Mouse (Mus musculus) myocyte (in vitro differentiated cells): ENCODE measurements at regions not wholly inside any gene's neighbourhood (a gene's known extent, or its start where the extent isn't known, plus 50 kb on each side); places are given as distances from the start of the nearest gene placed in this dataset.

Experiments used
- H3K27me3 ChIP-seq: one replicate; pipeline ENCODE4 v1.6.1; 2011; ENCODE audit not compliant: control insufficient read depth, insufficient read depth, insufficient read length
- H3K36me3 ChIP-seq: one replicate; pipeline ENCODE4 v1.6.1; 2011; ENCODE audit not compliant: control insufficient read depth, insufficient read depth
- H3K4me2 ChIP-seq: one replicate; pipeline ENCODE4 v1.6.1; 2011; ENCODE audit warnings: low read depth, control low read depth
- H3K4me3 ChIP-seq: one replicate; pipeline ENCODE4 v1.5.1; 2011; ENCODE audit warnings: mild to moderate bottlenecking, control low read depth, moderate library complexity
- H3K79me2 ChIP-seq: one replicate; pipeline ENCODE4 v1.6.1; 2011; ENCODE audit not compliant: control insufficient read depth, insufficient read depth
- H3ac ChIP-seq: one replicate; pipeline ENCODE4 v1.6.1; 2011; ENCODE audit not compliant: control insufficient read depth, insufficient read length
- CEBPB ChIP-seq: IDR thresholded peaks from 2 replicates; pipeline ENCODE4 v1.6.1; 2011; ENCODE audit warnings: mild to moderate bottlenecking, moderate library complexity; ENCODE audit not compliant: poor library complexity, insufficient read depth, severe bottlenecking
- E2F4 ChIP-seq: IDR thresholded peaks from one replicate; pipeline ENCODE4 v1.6.1; 2011; ENCODE audit warnings: mild to moderate bottlenecking, control low read depth, moderate library complexity; ENCODE audit not compliant: insufficient read depth
- MAX ChIP-seq: IDR thresholded peaks from one replicate; pipeline ENCODE4 v1.6.1; 2011; ENCODE audit warnings: low read depth, mild to moderate bottlenecking, control low read depth
- MYOD1 ChIP-seq, 3 experiments: IDR thresholded peaks; one replicate each; pipeline ENCODE4 v1.6.1; 2011; ENCODE audit warnings: control low read depth in 2 of 3, low read depth in 2 of 3, mild to moderate bottlenecking in 2 of 3, moderate library complexity in 1 of 3; ENCODE audit not compliant: insufficient read length in 2 of 3, control insufficient read depth in 1 of 3
- MYOG ChIP-seq, 3 experiments: IDR thresholded peaks; one replicate each; pipeline ENCODE4 v1.6.1; 2011; ENCODE audit warnings: control low read depth in 2 of 3, low read depth in 2 of 3, mild to moderate bottlenecking in 2 of 3; ENCODE audit not compliant: insufficient read length in 2 of 3, control insufficient read depth in 1 of 3, insufficient read depth in 1 of 3
- POLR2A ChIP-seq: IDR thresholded peaks from one replicate; pipeline ENCODE4 v1.6.1; 2011; ENCODE audit warnings: low read depth, mild to moderate bottlenecking, control low read depth, moderate library complexity; ENCODE audit not compliant: insufficient read length
- POLR2AphosphoS2 ChIP-seq: IDR thresholded peaks from one replicate; pipeline ENCODE4 v1.6.1; 2011; ENCODE audit warnings: low read depth, control low read depth; ENCODE audit not compliant: insufficient read length
- REST ChIP-seq: IDR thresholded peaks from one replicate; pipeline ENCODE4 v1.6.1; 2011; ENCODE audit warnings: mild to moderate bottlenecking, control low read depth, moderate library complexity; ENCODE audit not compliant: insufficient read depth, insufficient read length
- SRF ChIP-seq: IDR thresholded peaks from one replicate; pipeline ENCODE4 v1.6.1; 2011; ENCODE audit warnings: low read depth; ENCODE audit not compliant: control insufficient read depth, insufficient read length
- TCF12 ChIP-seq: IDR thresholded peaks from one replicate; pipeline ENCODE4 v1.6.1; 2011; ENCODE audit warnings: mild to moderate bottlenecking, control low read depth; ENCODE audit not compliant: poor library complexity, insufficient read depth, severe bottlenecking
- TCF3 ChIP-seq: IDR thresholded peaks from one replicate; pipeline ENCODE4 v1.6.1; 2011; ENCODE audit warnings: low read depth, control low read depth; ENCODE audit not compliant: insufficient read length
- USF1 ChIP-seq: IDR thresholded peaks from one replicate; pipeline ENCODE4 v1.6.1; 2011; ENCODE audit warnings: low read depth, mild to moderate bottlenecking, control low read depth, moderate library complexity

- no peak overlapping the region for H3K4me2 ChIP-seq
Measured at GRCm38 (mm10) chr5:126973425-126973824, 268.2 kb upstream of the Tmem132c start.

GRCm38 (mm10) chr5:126974565-126974964, 267.0 kb upstream of the Tmem132c start:
- Histone ChIP-seq H3K79me2 (no peaks in the 10 kb centered on the region), H3ac (no peak overlapping the region), H3K4me3 (no peak overlapping the region), H3K4me2 (no peak overlapping the region), H3K27me3 (no peaks in the 10 kb centered on the region), H3K36me3 (no peaks in the 10 kb centered on the region)
- TF ChIP-seq POLR2AphosphoS2 (no peak), TCF12 (no peak), MYOG (IDR thresholded peaks at IDR 0.05; ENCODE audit: control insufficient read depth in 1 of 3, insufficient read depth in 1 of 3, insufficient read length in 2 of 3, low read depth in 2 of 3) (no peak), MYOD1 (IDR thresholded peaks at IDR 0.05; ENCODE audit: control insufficient read depth in 1 of 3, insufficient read length in 2 of 3, low read depth in 2 of 3) (no peak), E2F4 (no peak), POLR2A (no peak), CEBPB (no peak), SRF (no peak), REST (no peak), TCF3 (no peak), MAX (no peak), USF1 (no peak)

More at GRCm38 (mm10) chr5:126973425-126973824, 268.2 kb upstream of the Tmem132c start:
- Histone ChIP-seq H3ac (no peak overlapping the region), H3K27me3 (no peaks in the 10 kb centered on the region), H3K79me2 (no peaks in the 10 kb centered on the region), H3K4me3 (no peak overlapping the region), H3K36me3 (no peaks in the 10 kb centered on the region)
- TF ChIP-seq USF1 (no peak), POLR2A (no peak), POLR2AphosphoS2 (no peak)

GRCm38 (mm10) chr5:126995577-126995976, 246.0 kb upstream of the Tmem132c start:
- H3K4me3 ChIP-seq, result no peak overlapping the region
- no peak overlapping the region for H3ac ChIP-seq
- no peaks in the 10 kb centered on the region for H3K36me3 ChIP-seq
- H3K27me3 ChIP-seq, result no peaks in the 10 kb centered on the region
- TF ChIP-seq USF1 (no peak), TCF3 (no peak), MYOD1 (IDR thresholded peaks at IDR 0.05; ENCODE audit: control insufficient read depth in 1 of 3, insufficient read length in 2 of 3, low read depth in 2 of 3) (no peak), SRF (no peak), MAX (no peak), POLR2A (no peak), CEBPB (no peak), MYOG (IDR thresholded peaks at IDR 0.05; ENCODE audit: control insufficient read depth in 1 of 3, insufficient read depth in 1 of 3, insufficient read length in 2 of 3, low read depth in 2 of 3) (no peak), E2F4 (no peak), POLR2AphosphoS2 (no peak), TCF12 (no peak), REST (no peak)
- no peaks in the 10 kb centered on the region for H3K79me2 ChIP-seq
- H3K4me2 ChIP-seq, result no peak overlapping the region

GRCm38 (mm10) chr5:127014166-127014565, 227.4 kb upstream of the Tmem132c start:
- no peak overlapping the region for H3K4me2 ChIP-seq
- no peaks in the 10 kb centered on the region for H3K27me3 ChIP-seq
- no peak for TF ChIP-seq SRF
- TF ChIP-seq CEBPB, result no peak
- no peak for TF ChIP-seq POLR2AphosphoS2
- TF ChIP-seq USF1, result no peak
- TF ChIP-seq TCF3, result no peak
- no peak for TF ChIP-seq MYOD1 (IDR thresholded peaks at IDR 0.05; ENCODE audit: control insufficient read depth in 1 of 3, insufficient read length in 2 of 3, low read depth in 2 of 3)
- no peak for TF ChIP-seq REST
- TF ChIP-seq MAX, result no peak
- no peak for TF ChIP-seq MYOG (IDR thresholded peaks at IDR 0.05; ENCODE audit: control insufficient read depth in 1 of 3, insufficient read depth in 1 of 3, insufficient read length in 2 of 3, low read depth in 2 of 3)
- no peak for TF ChIP-seq TCF12
- no peak for TF ChIP-seq E2F4
- TF ChIP-seq POLR2A, result no peak
- H3K79me2 ChIP-seq, result no peaks in the 10 kb centered on the region
- H3K36me3 ChIP-seq, result no peaks in the 10 kb centered on the region
- H3ac ChIP-seq, result no peak overlapping the region
- H3K4me3 ChIP-seq, result no peak overlapping the region

GRCm38 (mm10) chr5:127016467-127017060, 225.0 kb upstream of the Tmem132c start:
- no peak for TF ChIP-seq MYOG (IDR thresholded peaks at IDR 0.05; ENCODE audit: control insufficient read depth in 1 of 3, insufficient read depth in 1 of 3, insufficient read length in 2 of 3, low read depth in 2 of 3)
- TF ChIP-seq MYOD1 (IDR thresholded peaks at IDR 0.05; ENCODE audit: control insufficient read depth in 1 of 3, insufficient read length in 2 of 3, low read depth in 2 of 3), result no peak
- TF ChIP-seq E2F4, result no peak
- no peak for TF ChIP-seq TCF12
- no peak for TF ChIP-seq MAX
- no peak for TF ChIP-seq POLR2A
- no peak for TF ChIP-seq CEBPB
- no peak for TF ChIP-seq REST
- no peaks in the 10 kb centered on the region for H3K36me3 ChIP-seq
- no peak overlapping the region for H3K4me3 ChIP-seq
- H3K79me2 ChIP-seq, result no peaks in the 10 kb centered on the region
- H3K27me3 ChIP-seq, result no peaks in the 10 kb centered on the region
- no peak overlapping the region for H3ac ChIP-seq
- no peak overlapping the region for H3K4me2 ChIP-seq
